Comparison of ENCODE assay signal across 26 mouse cellular contexts in genomic region chr14:32812429-32812828, GRCm38 (mm10). TPM values are rescaled to one million over a fixed set of nuclear protein-coding genes. Genes with fewer than 3 reads are reported as not detected.
"Had no signal": no experiment of that assay in that cellular context is flagged by ENCODE, and none has a peak within 500 bp of the region (broad histone marks: within the 10 kb centered on the region; RNA-seq: fewer than 3 reads in every experiment).

No protein-coding gene starts in this region.

- ATAC-seq: midbrain, embryonic 15.5 days had no signal

- H3K27me3 ChIP-seq: liver, embryonic 13.5 days; midbrain, embryonic 12.5 days; midbrain, embryonic 15.5 days; neural tube, embryonic 12.5 days; neural tube, embryonic 15.5 days; stomach, embryonic 15.5 days had no signal

- DNase-seq: kidney, adult 9 months; kidney, postnatal 14 days; kidney, postnatal 4 days; layer of hippocampus, adult 9-11 months; layer of hippocampus, postnatal 36 days; liver, embryonic 13.5 days; lung, adult 2 months; lung, postnatal 14 days; lung, postnatal 4 days; right cerebral cortex, postnatal 25 days; spleen, adult 18-20 months; thymus, adult 18-20 months; thymus, postnatal 36 days had no signal

- H3K9me3 ChIP-seq: liver, embryonic 13.5 days; midbrain, embryonic 12.5 days; midbrain, embryonic 15.5 days; neural tube, embryonic 12.5 days; neural tube, embryonic 15.5 days; stomach, embryonic 15.5 days had no signal

- H3K9ac ChIP-seq: liver, embryonic 13.5 days; midbrain, embryonic 12.5 days; midbrain, embryonic 15.5 days; neural tube, embryonic 12.5 days; neural tube, embryonic 15.5 days; stomach, embryonic 15.5 days had no signal

- H3K4me3 ChIP-seq: layer of hippocampus, adult 2 months; left cerebral cortex, adult 2 months; liver, embryonic 13.5 days; midbrain, embryonic 12.5 days; midbrain, embryonic 15.5 days; neural tube, embryonic 12.5 days; neural tube, embryonic 15.5 days; stomach, embryonic 15.5 days had no signal

- H3K36me3 ChIP-seq: liver, embryonic 13.5 days; midbrain, embryonic 12.5 days; midbrain, embryonic 15.5 days; neural tube, embryonic 12.5 days; neural tube, embryonic 15.5 days; stomach, embryonic 15.5 days had no signal

- H3K27ac ChIP-seq: layer of hippocampus, adult 2 months; left cerebral cortex, adult 2 months; liver, embryonic 13.5 days; midbrain, embryonic 12.5 days; midbrain, embryonic 15.5 days; neural tube, embryonic 12.5 days; neural tube, embryonic 15.5 days; stomach, embryonic 15.5 days had no signal

- H3K4me1 ChIP-seq: liver, embryonic 13.5 days; midbrain, embryonic 12.5 days; midbrain, embryonic 15.5 days; neural tube, embryonic 12.5 days; stomach, embryonic 15.5 days had no signal

RNA-seq across cellular contexts. Expression of gene Fam170b, which starts 21.3 kb away (rescaled TPM):
- total RNA-seq: layer of hippocampus, adult 2 months; layer of hippocampus, postnatal 36 days; left cerebral cortex, adult 2 months; left cerebral cortex, postnatal 10 days; left cerebral cortex, postnatal 36 days; megakaryocyte, adult 5-6 weeks had no signal
- polyA plus RNA-seq: limb, embryonic 11.5 days; limb, embryonic 14.5 days; liver, embryonic 13.5 days; lung, adult 2 months; midbrain, embryonic 12.5 days; midbrain, embryonic 15.5 days; neural tube, embryonic 12.5 days; neural tube, embryonic 15.5 days; stomach, embryonic 15.5 days had no signal

RNA-seq across cellular contexts. Expression of gene Tmem273, which starts 26.7 kb away (rescaled TPM):
- polyA plus RNA-seq: testis, adult 2 months had no signal

RNA-seq across cellular contexts. Expression of gene Vstm4, which starts 44.1 kb away (rescaled TPM):
- total RNA-seq: megakaryocyte, adult 5-6 weeks had no signal
